Mouse (Mus musculus): ENCODE measurements around the gene Tspan9. TPM values are rescaled to one million over a fixed set of nuclear protein-coding genes. Genes with fewer than 3 reads are reported as not detected.

Gene Tspan9
- total RNA-seq, 1 experiment: 161 TPM

GRCm38 (mm10) chr6:128131390-128131789 lies 12.0 kb downstream of the Tspan9 start:
- in situ Hi-C loops (cut with MboI; ENCODE audit: low sequenced_read_pairs in 2 of 2, unreplicated experiment in 2 of 2): no loop called here
- Histone ChIP-seq H3K36me3 (ENCODE audit: control insufficient read depth, insufficient read depth, low read length, poor library complexity, severe bottlenecking) (no peaks in the 10 kb centered on the region; the same call in 1 of the 2 replicates), H3K4me3 (ENCODE audit: insufficient read depth in 1 of 2, low read depth in 1 of 2, low read length in 2 of 2, poor library complexity in 1 of 2, severe bottlenecking in 1 of 2) (no peak overlapping the region), H3K9me3 (ENCODE audit: control insufficient read depth, insufficient read depth, low read depth, low read length) (no peaks in the 10 kb centered on the region), H3K4me1 (ENCODE audit: control insufficient read depth in 2 of 2, insufficient read depth in 2 of 2, low read length in 2 of 2, poor library complexity in 1 of 2) (peaks cover 8 to 35% of the 10 kb centered on the region in 2 experiments), H3K9ac (ENCODE audit: insufficient read depth, low read depth, low read length, poor library complexity, severe bottlenecking) (no peak overlapping the region), H3K27ac (ENCODE audit: insufficient read depth, low read depth, low read length, poor library complexity, severe bottlenecking) (no peak overlapping the region)
- TF ChIP-seq HCFC1 (IDR thresholded peaks at IDR 0.05; ENCODE audit: borderline replicate concordance, insufficient read depth, low read length): no peak
- no peak for TF ChIP-seq ZC3H11A (IDR thresholded peaks at IDR 0.05; ENCODE audit: borderline replicate concordance, low read depth, low read length)
- TF ChIP-seq MAFK (IDR thresholded peaks at IDR 0.05; ENCODE audit: insufficient read depth, low read depth, low read length): no peak
- no peak for TF ChIP-seq CHD2 (IDR thresholded peaks at IDR 0.05; ENCODE audit: low read depth, low read length)
- no peak for TF ChIP-seq ZNF384 (IDR thresholded peaks at IDR 0.05; ENCODE audit: low read depth, low read length)
- DNase-seq (ENCODE audit: low read depth, low spot score): no peak

- H3K36me3 ChIP-seq (ENCODE audit: control insufficient read depth, insufficient read depth, low read length, poor library complexity, severe bottlenecking): no peaks in the 10 kb centered on the region; the same call in 1 of the 2 replicates
- no peaks in the 10 kb centered on the region for H3K9me3 ChIP-seq (ENCODE audit: control insufficient read depth, insufficient read depth, low read depth, low read length)
- H3K4me1 ChIP-seq (ENCODE audit: control insufficient read depth in 2 of 2, insufficient read depth in 2 of 2, low read length in 2 of 2, poor library complexity in 1 of 2): peaks cover 8 to 31% of the 10 kb centered on the region in 2 experiments
- DNase-seq (ENCODE audit: low read depth, low spot score): no peak
- TF ChIP-seq CHD2 (IDR thresholded peaks at IDR 0.05; ENCODE audit: low read depth, low read length): no peak
- no peak for TF ChIP-seq ZC3H11A (IDR thresholded peaks at IDR 0.05; ENCODE audit: borderline replicate concordance, low read depth, low read length)
- TF ChIP-seq ZNF384 (IDR thresholded peaks at IDR 0.05; ENCODE audit: low read depth, low read length): no peak
- TF ChIP-seq MAFK (IDR thresholded peaks at IDR 0.05; ENCODE audit: insufficient read depth, low read depth, low read length): no peak
- no peak for TF ChIP-seq HCFC1 (IDR thresholded peaks at IDR 0.05; ENCODE audit: borderline replicate concordance, insufficient read depth, low read length)
- no peak overlapping the region for H3K9ac ChIP-seq (ENCODE audit: insufficient read depth, low read depth, low read length, poor library complexity, severe bottlenecking)
- H3K27ac ChIP-seq (ENCODE audit: insufficient read depth, low read depth, low read length, poor library complexity, severe bottlenecking): no peak overlapping the region
- in situ Hi-C loops (cut with MboI; ENCODE audit: low sequenced_read_pairs in 2 of 2, unreplicated experiment in 2 of 2): no loop called here
- no peak overlapping the region for H3K4me3 ChIP-seq (ENCODE audit: insufficient read depth in 1 of 2, low read depth in 1 of 2, low read length in 2 of 2, poor library complexity in 1 of 2, severe bottlenecking in 1 of 2)
Measured at GRCm38 (mm10) chr6:128130686-128131085, 12.7 kb downstream of the Tspan9 start.

GRCm38 (mm10) chr6:128129382-128129781 lies 14.0 kb downstream of the Tspan9 start:
- Histone ChIP-seq H3K36me3 (ENCODE audit: control insufficient read depth, insufficient read depth, low read length, poor library complexity, severe bottlenecking) (no peaks in the 10 kb centered on the region; the same call in 1 of the 2 replicates), H3K9ac (ENCODE audit: insufficient read depth, low read depth, low read length, poor library complexity, severe bottlenecking) (no peak overlapping the region), H3K4me1 (ENCODE audit: control insufficient read depth in 2 of 2, insufficient read depth in 2 of 2, low read length in 2 of 2, poor library complexity in 1 of 2) (peaks cover 5 to 22% of the 10 kb centered on the region in 2 experiments), H3K4me3 (ENCODE audit: insufficient read depth in 1 of 2, low read depth in 1 of 2, low read length in 2 of 2, poor library complexity in 1 of 2, severe bottlenecking in 1 of 2) (no peak overlapping the region), H3K9me3 (ENCODE audit: control insufficient read depth, insufficient read depth, low read depth, low read length) (no peaks in the 10 kb centered on the region), H3K27ac (ENCODE audit: insufficient read depth, low read depth, low read length, poor library complexity, severe bottlenecking) (no peak overlapping the region)
- in situ Hi-C loops (cut with MboI; ENCODE audit: low sequenced_read_pairs in 2 of 2, unreplicated experiment in 2 of 2): no loop called here
- DNase-seq (ENCODE audit: low read depth, low spot score): no peak
- TF ChIP-seq ZNF384 (IDR thresholded peaks at IDR 0.05; ENCODE audit: low read depth, low read length) (no peak), CHD2 (IDR thresholded peaks at IDR 0.05; ENCODE audit: low read depth, low read length) (no peak), HCFC1 (IDR thresholded peaks at IDR 0.05; ENCODE audit: borderline replicate concordance, insufficient read depth, low read length) (no peak), ZC3H11A (IDR thresholded peaks at IDR 0.05; ENCODE audit: borderline replicate concordance, low read depth, low read length) (no peak), MAFK (IDR thresholded peaks at IDR 0.05; ENCODE audit: insufficient read depth, low read depth, low read length) (no peak)

GRCm38 (mm10) chr6:128127312-128127711 lies 16.1 kb downstream of the Tspan9 start:
- H3K36me3 ChIP-seq (ENCODE audit: control insufficient read depth, insufficient read depth, low read length, poor library complexity, severe bottlenecking): no peaks in the 10 kb centered on the region; the same call in 1 of the 2 replicates
- DNase-seq (ENCODE audit: low read depth, low spot score): no peak
- no peaks in the 10 kb centered on the region for H3K9me3 ChIP-seq (ENCODE audit: control insufficient read depth, insufficient read depth, low read depth, low read length)
- H3K4me1 ChIP-seq (ENCODE audit: control insufficient read depth in 2 of 2, insufficient read depth in 2 of 2, low read length in 2 of 2, poor library complexity in 1 of 2): peaks cover 0 to 5% of the 10 kb centered on the region in 2 experiments; a peak in 2 of 4 replicates
- TF ChIP-seq MAFK (IDR thresholded peaks at IDR 0.05; ENCODE audit: insufficient read depth, low read depth, low read length) (no peak), CHD2 (IDR thresholded peaks at IDR 0.05; ENCODE audit: low read depth, low read length) (no peak), HCFC1 (IDR thresholded peaks at IDR 0.05; ENCODE audit: borderline replicate concordance, insufficient read depth, low read length) (no peak), ZNF384 (IDR thresholded peaks at IDR 0.05; ENCODE audit: low read depth, low read length) (no peak), ZC3H11A (IDR thresholded peaks at IDR 0.05; ENCODE audit: borderline replicate concordance, low read depth, low read length) (no peak)
- no peak overlapping the region for H3K4me3 ChIP-seq (ENCODE audit: insufficient read depth in 1 of 2, low read depth in 1 of 2, low read length in 2 of 2, poor library complexity in 1 of 2, severe bottlenecking in 1 of 2)
- no peak overlapping the region for H3K27ac ChIP-seq (ENCODE audit: insufficient read depth, low read depth, low read length, poor library complexity, severe bottlenecking)
- H3K9ac ChIP-seq (ENCODE audit: insufficient read depth, low read depth, low read length, poor library complexity, severe bottlenecking): no peak overlapping the region
- in situ Hi-C loops (cut with MboI; ENCODE audit: low sequenced_read_pairs in 2 of 2, unreplicated experiment in 2 of 2): no loop called here
